Mouse (Mus musculus): ENCODE measurements around the gene Nadk2.

- TF ChIP-seq ZNF384 (IDR thresholded peaks at IDR 0.05; ENCODE audit: low read depth, low read length) (no peak), MAFK (IDR thresholded peaks at IDR 0.05; ENCODE audit: insufficient read depth, low read depth, low read length) (no peak), HCFC1 (IDR thresholded peaks at IDR 0.05; ENCODE audit: borderline replicate concordance, insufficient read depth, low read length) (no peak)
These were observed 4.6 kb downstream of the Nadk2 start for GRCm38 (mm10) chr15:9075608-9076200.

All from ES-E14 (cell line).